Mouse (Mus musculus) thymus, postnatal 10 days (tissue): ENCODE data around the gene Zswim7.
A peak's percentile ranks its signal among the peaks of the same experiment; 100 is the strongest.
"Not testable (repeated sequence)": the region's sequence is repeated elsewhere in the genome, so short reads cannot be mapped to it uniquely, and the experiment has no call there.

Source experiments
- DNase-seq, 2 experiments: peaks; one replicate each; pipeline ENCODE4 v3.0.0; 2021; ENCODE audit warnings: low spot score in 2 of 2

Zswim7 gene

GRCm38 (mm10) chr11:62280675-62281600 is at the start of gene Zswim7, which contains the start of gene Ttc19:
Gene Zswim7, minus strand, starts transcription at chr11:62281375.
Gene Ttc19, plus strand, starts transcription at chr11:62281473.
- DNase-seq, result peak; percentile 82 to 90

- DNase-seq, result no peak
Observed at GRCm38 (mm10) chr11:62323659-62324058, 42.5 kb upstream of the Zswim7 start.

- no peak for DNase-seq
Observed at GRCm38 (mm10) chr11:62320097-62320496, 38.9 kb upstream of the Zswim7 start.

GRCm38 (mm10) chr11:62317746-62318145 is 36.6 kb upstream of the Zswim7 start:
- no peak for DNase-seq

- DNase-seq, result no peak
Observed at GRCm38 (mm10) chr11:62314984-62315383, 33.8 kb upstream of the Zswim7 start.

- no peak for DNase-seq
Observed at GRCm38 (mm10) chr11:62309296-62309695, 28.1 kb upstream of the Zswim7 start.

- no peak for DNase-seq
Observed at GRCm38 (mm10) chr11:62305866-62306265, 24.7 kb upstream of the Zswim7 start.

- DNase-seq, result no peak
Observed at GRCm38 (mm10) chr11:62298883-62299282, 17.7 kb upstream of the Zswim7 start.

GRCm38 (mm10) chr11:62294121-62294520 is 12.9 kb upstream of the Zswim7 start:
- no peak for DNase-seq

GRCm38 (mm10) chr11:62287700-62288099 is 6.5 kb upstream of the Zswim7 start:
- no peak for DNase-seq

- DNase-seq, result no peak
Observed at GRCm38 (mm10) chr11:62285020-62285419, 3.8 kb upstream of the Zswim7 start.

GRCm38 (mm10) chr11:62284020-62284419 is 2.8 kb upstream of the Zswim7 start:
- DNase-seq, result not testable (repeated sequence)

- no peak for DNase-seq
Observed at GRCm38 (mm10) chr11:62281601-62281997, 424 bp upstream of the Zswim7 start.

- DNase-seq, result peak; percentile 40 to 68
Observed at GRCm38 (mm10) chr11:62278027-62278426, 3.1 kb downstream of the Zswim7 start.

- no peak for DNase-seq
Observed at GRCm38 (mm10) chr11:62277086-62277485, 4.1 kb downstream of the Zswim7 start.

GRCm38 (mm10) chr11:62270851-62271250 is 10.3 kb downstream of the Zswim7 start:
- DNase-seq, result no peak

GRCm38 (mm10) chr11:62269097-62269496 is 12.1 kb downstream of the Zswim7 start:
- no peak for DNase-seq

- no peak for DNase-seq
Observed at GRCm38 (mm10) chr11:62268381-62268780, 12.8 kb downstream of the Zswim7 start.

GRCm38 (mm10) chr11:62266466-62267214 is 14.5 kb downstream of the Zswim7 start:
- no peak for DNase-seq

- no peak for DNase-seq
Observed at GRCm38 (mm10) chr11:62265642-62266041, 15.5 kb downstream of the Zswim7 start.

GRCm38 (mm10) chr11:62264018-62264417 is 17.2 kb downstream of the Zswim7 start:
- DNase-seq, result no peak

- DNase-seq, result no peak
Observed at GRCm38 (mm10) chr11:62263599-62263998, 17.6 kb downstream of the Zswim7 start.

GRCm38 (mm10) chr11:62259214-62259613 is 22.0 kb downstream of the Zswim7 start:
- DNase-seq, result no peak
